Mouse (Mus musculus) erythroblast, adult 5-6 weeks (primary cell): ENCODE results near the gene Ccdc155. TPM values are rescaled to one million over a fixed set of nuclear protein-coding genes. Genes with fewer than 3 reads are reported as not detected.

Experiments
- total RNA-seq, 2 experiments: library from RNA; stranded (forward) in 1 of 2; stranded (reverse) in 1 of 2; fragments of 150-400 nt in 1 of 2; fragments of 200-764, 138-1000 nt in 1 of 2; gene quantifications; 2 replicates each; pipeline versions ENCODE4 v1.2.3 to v1.2.4; 2015 to 2017; ENCODE audit warnings: low replicate concordance in 2 of 2

The Ccdc155 gene
- total RNA-seq, 2 experiments from 2014 or later: not detected

Other genes starting within 250 kb of the Ccdc155 start
Only the 30 nearest of the 35 such genes appear.
- gene Irf3, start 207.2 kb downstream of the Ccdc155 start, total RNA-seq (2015; ENCODE audit: low replicate concordance): 15.5 and 24.2 TPM in 2 replicates
- gene Irf3, start 207.2 kb downstream of the Ccdc155 start, total RNA-seq (2017; ENCODE audit: low replicate concordance): 17.0 and 34.1 TPM in 2 replicates
- 2.9 and 9.6 TPM in 2 replicates for gene Bcl2l12, start 206.2 kb downstream of the Ccdc155 start, total RNA-seq (2015; ENCODE audit: low replicate concordance)
- gene Bcl2l12, start 206.2 kb downstream of the Ccdc155 start, total RNA-seq (2017; ENCODE audit: low replicate concordance): 1.3 and 2.5 TPM in 2 replicates
- 7.9 and 10.7 TPM in 2 replicates for gene Scaf1, start 188.5 kb downstream of the Ccdc155 start, total RNA-seq (2015; ENCODE audit: low replicate concordance)
- gene Scaf1, start 188.5 kb downstream of the Ccdc155 start, total RNA-seq (2017; ENCODE audit: low replicate concordance): 9.8 and 10.0 TPM in 2 replicates
- gene Rras, start 186.9 kb downstream of the Ccdc155 start, total RNA-seq (2015; ENCODE audit: low replicate concordance): 7.5 and 10.8 TPM in 2 replicates
- gene Rras, start 186.9 kb downstream of the Ccdc155 start, total RNA-seq (2017; ENCODE audit: low replicate concordance): 0.60 TPM in 1 of 2 replicates, not detected in the other
- 3.3 and 6.1 TPM in 2 replicates for gene Prr12, start 152.0 kb downstream of the Ccdc155 start, total RNA-seq (2015; ENCODE audit: low replicate concordance)
- 0.60 and 0.70 TPM in 2 replicates for gene Prr12, start 152.0 kb downstream of the Ccdc155 start, total RNA-seq (2017; ENCODE audit: low replicate concordance)
- 10.4 and 20.7 TPM in 2 replicates for gene Nosip, start 142.5 kb downstream of the Ccdc155 start, total RNA-seq (2015; ENCODE audit: low replicate concordance)
- 15.5 and 22.2 TPM in 2 replicates for gene Nosip, start 142.5 kb downstream of the Ccdc155 start, total RNA-seq (2017; ENCODE audit: low replicate concordance)
- 1.3 and 5.2 TPM in 2 replicates for gene Prrg2, start 142.2 kb downstream of the Ccdc155 start, total RNA-seq (2015; ENCODE audit: low replicate concordance)
- gene Prrg2, start 142.2 kb downstream of the Ccdc155 start, total RNA-seq (2017; ENCODE audit: low replicate concordance): 0.34 and 7.0 TPM in 2 replicates
- 1.3 and 2.5 TPM in 2 replicates for gene Rcn3, start 112.7 kb downstream of the Ccdc155 start, total RNA-seq (2015; ENCODE audit: low replicate concordance)
- gene Rcn3, start 112.7 kb downstream of the Ccdc155 start, total RNA-seq (2017; ENCODE audit: low replicate concordance): 6.7 and 7.5 TPM in 2 replicates
- 2.5 and 7.3 TPM in 2 replicates for gene Fcgrt, start 101.0 kb downstream of the Ccdc155 start, total RNA-seq (2015; ENCODE audit: low replicate concordance)
- gene Fcgrt, start 101.0 kb downstream of the Ccdc155 start, total RNA-seq (2017; ENCODE audit: low replicate concordance): 10.3 and 11.4 TPM in 2 replicates
- 604 and 677 TPM in 2 replicates for gene Rps11, start 80.5 kb downstream of the Ccdc155 start, total RNA-seq (2015; ENCODE audit: low replicate concordance)
- 233 and 238 TPM in 2 replicates for gene Rps11, start 80.5 kb downstream of the Ccdc155 start, total RNA-seq (2017; ENCODE audit: low replicate concordance)
- gene Rpl13a, start 76.1 kb downstream of the Ccdc155 start, total RNA-seq (2015; ENCODE audit: low replicate concordance): 517 and 725 TPM in 2 replicates
- 475 and 688 TPM in 2 replicates for gene Rpl13a, start 76.1 kb downstream of the Ccdc155 start, total RNA-seq (2017; ENCODE audit: low replicate concordance)
- not detected in 2 replicates for gene Gm45713, start 68.7 kb downstream of the Ccdc155 start, total RNA-seq (2015; ENCODE audit: low replicate concordance)
- not detected in 2 replicates for gene Gm45713, start 68.7 kb downstream of the Ccdc155 start, total RNA-seq (2017; ENCODE audit: low replicate concordance)
- 1.3 and 3.8 TPM in 2 replicates for gene Flt3l, start 68.5 kb downstream of the Ccdc155 start, total RNA-seq (2015; ENCODE audit: low replicate concordance)
- 2.6 and 3.6 TPM in 2 replicates for gene Flt3l, start 68.5 kb downstream of the Ccdc155 start, total RNA-seq (2017; ENCODE audit: low replicate concordance)
- gene Pih1d1, start 50.6 kb downstream of the Ccdc155 start, total RNA-seq (2015; ENCODE audit: low replicate concordance): 33.4 and 59.6 TPM in 2 replicates
- 2.7 and 15.8 TPM in 2 replicates for gene Pih1d1, start 50.6 kb downstream of the Ccdc155 start, total RNA-seq (2017; ENCODE audit: low replicate concordance)
- 10.2 and 12.7 TPM in 2 replicates for gene Aldh16a1, start 50.3 kb downstream of the Ccdc155 start, total RNA-seq (2015; ENCODE audit: low replicate concordance)
- gene Aldh16a1, start 50.3 kb downstream of the Ccdc155 start, total RNA-seq (2017; ENCODE audit: low replicate concordance): 6.3 and 10.3 TPM in 2 replicates
- not detected in 2 replicates for gene Slc17a7, start 40.9 kb downstream of the Ccdc155 start, total RNA-seq (2015; ENCODE audit: low replicate concordance)
- gene Slc17a7, start 40.9 kb downstream of the Ccdc155 start, total RNA-seq (2017; ENCODE audit: low replicate concordance): 0.28 TPM in 1 of 2 replicates, not detected in the other
- not detected in 2 replicates for gene Gfy, start 25.3 kb downstream of the Ccdc155 start, total RNA-seq (2015; ENCODE audit: low replicate concordance)
- not detected in 2 replicates for gene Gfy, start 25.3 kb downstream of the Ccdc155 start, total RNA-seq (2017; ENCODE audit: low replicate concordance)
- not detected in 2 replicates for gene Pth2, start 23.9 kb downstream of the Ccdc155 start, total RNA-seq (2015; ENCODE audit: low replicate concordance)
- not detected in 2 replicates for gene Pth2, start 23.9 kb downstream of the Ccdc155 start, total RNA-seq (2017; ENCODE audit: low replicate concordance)
- 6.3 and 20.8 TPM in 2 replicates for gene Dkkl1, start 7.3 kb upstream of the Ccdc155 start, total RNA-seq (2015; ENCODE audit: low replicate concordance)
- gene Dkkl1, start 7.3 kb upstream of the Ccdc155 start, total RNA-seq (2017; ENCODE audit: low replicate concordance): 0.56 TPM in 1 of 2 replicates, not detected in the other
- gene Tead2, start 10.9 kb upstream of the Ccdc155 start, total RNA-seq (2015; ENCODE audit: low replicate concordance): not detected in 2 replicates
- gene Tead2, start 10.9 kb upstream of the Ccdc155 start, total RNA-seq (2017; ENCODE audit: low replicate concordance): 0.42 and 0.51 TPM in 2 replicates
- 38.9 and 50.1 TPM in 2 replicates for gene Cd37, start 34.2 kb upstream of the Ccdc155 start, total RNA-seq (2015; ENCODE audit: low replicate concordance)
- gene Cd37, start 34.2 kb upstream of the Ccdc155 start, total RNA-seq (2017; ENCODE audit: low replicate concordance): 18.7 and 20.7 TPM in 2 replicates
- gene Slc6a16, start 36.2 kb upstream of the Ccdc155 start, total RNA-seq (2015; ENCODE audit: low replicate concordance): not detected in 2 replicates
- not detected in 2 replicates for gene Slc6a16, start 36.2 kb upstream of the Ccdc155 start, total RNA-seq (2017; ENCODE audit: low replicate concordance)
- not detected in 2 replicates for gene Slc6a21, start 72.6 kb upstream of the Ccdc155 start, total RNA-seq (2015; ENCODE audit: low replicate concordance)
- gene Slc6a21, start 72.6 kb upstream of the Ccdc155 start, total RNA-seq (2017; ENCODE audit: low replicate concordance): not detected in 2 replicates
- gene Trpm4, start 128.9 kb upstream of the Ccdc155 start, total RNA-seq (2015; ENCODE audit: low replicate concordance): 0.42 TPM in 1 of 2 replicates, not detected in the other
- not detected in 2 replicates for gene Trpm4, start 128.9 kb upstream of the Ccdc155 start, total RNA-seq (2017; ENCODE audit: low replicate concordance)
- not detected in 2 replicates for gene Hrc, start 130.4 kb upstream of the Ccdc155 start, total RNA-seq (2015; ENCODE audit: low replicate concordance)
- not detected in 2 replicates for gene Hrc, start 130.4 kb upstream of the Ccdc155 start, total RNA-seq (2017; ENCODE audit: low replicate concordance)
- 1.9 TPM in 1 of 2 replicates, not detected in the other for gene Ppfia3, start 162.1 kb upstream of the Ccdc155 start, total RNA-seq (2015; ENCODE audit: low replicate concordance)
- 0.26 TPM in 1 of 2 replicates, not detected in the other for gene Ppfia3, start 162.1 kb upstream of the Ccdc155 start, total RNA-seq (2017; ENCODE audit: low replicate concordance)
- gene Lin7b, start 165.7 kb upstream of the Ccdc155 start, total RNA-seq (2015; ENCODE audit: low replicate concordance): 1.5 TPM in 1 of 2 replicates, not detected in the other
- gene Lin7b, start 165.7 kb upstream of the Ccdc155 start, total RNA-seq (2017; ENCODE audit: low replicate concordance): 5.4 TPM in 1 of 2 replicates, not detected in the other
- 50.5 and 70.2 TPM in 2 replicates for gene Snrnp70, start 190.8 kb upstream of the Ccdc155 start, total RNA-seq (2015; ENCODE audit: low replicate concordance)
- 169 and 259 TPM in 2 replicates for gene Snrnp70, start 190.8 kb upstream of the Ccdc155 start, total RNA-seq (2017; ENCODE audit: low replicate concordance)
- gene Kcna7, start 200.8 kb upstream of the Ccdc155 start, total RNA-seq (2015; ENCODE audit: low replicate concordance): not detected in 2 replicates
- gene Kcna7, start 200.8 kb upstream of the Ccdc155 start, total RNA-seq (2017; ENCODE audit: low replicate concordance): not detected in 2 replicates
- not detected in 2 replicates for gene Ntf5, start 208.8 kb upstream of the Ccdc155 start, total RNA-seq (2015; ENCODE audit: low replicate concordance)
- gene Ntf5, start 208.8 kb upstream of the Ccdc155 start, total RNA-seq (2017; ENCODE audit: low replicate concordance): not detected in 2 replicates